Mouse (Mus musculus) C2C12 (cell line): ENCODE measurements around the gene Hes2. TPM values are rescaled to one million over a fixed set of nuclear protein-coding genes. Genes with fewer than 3 reads are reported as not detected.

ENCODE experiments used
- H3K27me3 ChIP-seq: one replicate; pipeline ENCODE4 v1.6.1; 2011; ENCODE audit not compliant: control insufficient read depth, insufficient read depth, insufficient read length
- H3K36me3 ChIP-seq: one replicate; pipeline ENCODE4 v1.6.1; 2011; ENCODE audit not compliant: control insufficient read depth, insufficient read depth
- H3K4me3 ChIP-seq: one replicate; pipeline ENCODE4 v1.5.1; 2011; ENCODE audit warnings: mild to moderate bottlenecking, control low read depth; ENCODE audit not compliant: poor library complexity, insufficient read depth, severe bottlenecking
- H3K79me2 ChIP-seq: one replicate; pipeline ENCODE4 v1.6.1; 2011; ENCODE audit not compliant: control insufficient read depth, insufficient read depth
- H3K79me3 ChIP-seq: one replicate; pipeline ENCODE4 v1.6.1; 2011; ENCODE audit warnings: low read depth, control low read depth
- H3ac ChIP-seq: one replicate; pipeline ENCODE3; 2011; ENCODE audit warnings: low read depth; ENCODE audit not compliant: control insufficient read depth, insufficient read length
- CEBPB ChIP-seq: IDR thresholded peaks from one replicate; pipeline ENCODE4 v1.6.1; 2011; ENCODE audit warnings: low read depth, mild to moderate bottlenecking, control low read depth, moderate library complexity
- CTCF ChIP-seq: IDR thresholded peaks from one replicate; pipeline ENCODE4 v1.5.1; 2011; ENCODE audit not compliant: control insufficient read depth, insufficient read depth, insufficient read length
- FOSL1 ChIP-seq: IDR thresholded peaks from one replicate; pipeline ENCODE4 v1.8.0; 2011; ENCODE audit warnings: mild to moderate bottlenecking, low read length; ENCODE audit not compliant: poor library complexity, insufficient read depth, severe bottlenecking
- MAX ChIP-seq: IDR thresholded peaks from one replicate; pipeline ENCODE4 v1.6.1; 2011; ENCODE audit warnings: mild to moderate bottlenecking, control low read depth
- MYOD1 ChIP-seq: IDR thresholded peaks from one replicate; pipeline ENCODE4 v1.6.1; 2011; ENCODE audit warnings: low read depth; ENCODE audit not compliant: control insufficient read depth, insufficient read length
- MYOG ChIP-seq: IDR thresholded peaks from one replicate; pipeline ENCODE4 v1.6.1; 2011; ENCODE audit not compliant: control insufficient read depth, insufficient read length; ENCODE audit errors: extremely low read depth
- USF1 ChIP-seq: IDR thresholded peaks from one replicate; pipeline ENCODE4 v1.6.1; 2011; ENCODE audit warnings: low read depth, mild to moderate bottlenecking, control low read depth, moderate library complexity
- polyA plus RNA-seq: library from polyadenylated mRNA; unstranded; fragments of >200 nt; fragmentation: generic; extraction: Trizol; gene quantifications from one replicate; pipeline ENCODE4 v1.2.1, GENCODE M21; 2012; ENCODE audit warnings: missing spikeins

Hes2 gene
- polyA plus RNA-seq, 1 experiment, result not detected

DNA sequence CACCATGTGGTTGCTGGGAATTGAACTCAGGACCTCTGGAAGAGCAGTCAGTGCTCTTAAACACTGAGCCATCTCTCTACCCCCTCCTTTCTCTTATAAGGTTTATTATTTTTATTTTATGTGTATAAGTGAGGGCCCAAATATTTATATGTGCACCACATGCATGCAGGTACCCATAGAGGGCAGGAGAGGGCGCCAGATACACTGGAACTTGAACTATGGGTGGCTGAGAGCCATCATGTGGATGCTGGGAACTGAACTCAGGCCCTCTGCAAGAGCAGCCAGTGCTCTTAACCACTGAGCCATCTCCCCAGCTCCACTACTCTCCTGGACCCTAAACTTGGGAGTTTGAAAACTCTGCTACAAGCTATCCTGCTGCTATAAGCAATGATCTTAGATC is 15.0 kb upstream of the Hes2 start:
- H3K27me3 ChIP-seq, result peaks cover 45% of the 10 kb centered on the region
- no peaks in the 10 kb centered on the region for H3K36me3 ChIP-seq
- H3K79me2 ChIP-seq, result no peaks in the 10 kb centered on the region
- no peak overlapping the region for H3ac ChIP-seq
- no peaks in the 10 kb centered on the region for H3K79me3 ChIP-seq
- no peak overlapping the region for H3K4me3 ChIP-seq
- no peak for TF ChIP-seq CEBPB
- no peak for TF ChIP-seq FOSL1
- no peak for TF ChIP-seq MAX
- TF ChIP-seq MYOG, result no peak
- no peak for TF ChIP-seq USF1
- TF ChIP-seq CTCF, result no peak
- no peak for TF ChIP-seq MYOD1

DNA sequence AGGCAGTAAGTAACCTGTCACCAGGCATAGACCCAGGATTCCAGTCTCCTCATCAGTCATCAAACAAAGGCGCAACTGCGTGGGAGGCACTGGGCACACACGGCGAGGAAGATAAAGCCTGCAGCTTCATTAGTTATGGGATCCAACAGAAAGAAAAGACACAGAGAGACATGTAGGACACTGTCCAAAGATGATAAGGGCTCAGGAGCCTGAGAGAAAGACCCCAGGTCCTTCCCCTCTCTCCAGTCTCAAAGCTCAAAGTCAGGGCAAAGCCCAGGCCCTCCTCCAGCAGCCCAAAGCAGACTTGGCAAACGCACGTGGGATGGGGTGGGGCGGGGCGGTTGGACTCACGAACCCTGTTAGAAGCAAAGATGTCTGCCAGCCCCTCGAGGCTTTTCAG is 13.2 kb upstream of the Hes2 start:
- TF ChIP-seq CEBPB (no peak), MYOG (no peak), CTCF (no peak), USF1 (no peak), FOSL1 (no peak), MYOD1 (no peak), MAX (no peak)
- no peaks in the 10 kb centered on the region for H3K36me3 ChIP-seq
- H3K79me2 ChIP-seq, result no peaks in the 10 kb centered on the region
- H3ac ChIP-seq, result no peak overlapping the region
- no peaks in the 10 kb centered on the region for H3K79me3 ChIP-seq
- no peak overlapping the region for H3K4me3 ChIP-seq
- peaks cover 63% of the 10 kb centered on the region for H3K27me3 ChIP-seq

DNA sequence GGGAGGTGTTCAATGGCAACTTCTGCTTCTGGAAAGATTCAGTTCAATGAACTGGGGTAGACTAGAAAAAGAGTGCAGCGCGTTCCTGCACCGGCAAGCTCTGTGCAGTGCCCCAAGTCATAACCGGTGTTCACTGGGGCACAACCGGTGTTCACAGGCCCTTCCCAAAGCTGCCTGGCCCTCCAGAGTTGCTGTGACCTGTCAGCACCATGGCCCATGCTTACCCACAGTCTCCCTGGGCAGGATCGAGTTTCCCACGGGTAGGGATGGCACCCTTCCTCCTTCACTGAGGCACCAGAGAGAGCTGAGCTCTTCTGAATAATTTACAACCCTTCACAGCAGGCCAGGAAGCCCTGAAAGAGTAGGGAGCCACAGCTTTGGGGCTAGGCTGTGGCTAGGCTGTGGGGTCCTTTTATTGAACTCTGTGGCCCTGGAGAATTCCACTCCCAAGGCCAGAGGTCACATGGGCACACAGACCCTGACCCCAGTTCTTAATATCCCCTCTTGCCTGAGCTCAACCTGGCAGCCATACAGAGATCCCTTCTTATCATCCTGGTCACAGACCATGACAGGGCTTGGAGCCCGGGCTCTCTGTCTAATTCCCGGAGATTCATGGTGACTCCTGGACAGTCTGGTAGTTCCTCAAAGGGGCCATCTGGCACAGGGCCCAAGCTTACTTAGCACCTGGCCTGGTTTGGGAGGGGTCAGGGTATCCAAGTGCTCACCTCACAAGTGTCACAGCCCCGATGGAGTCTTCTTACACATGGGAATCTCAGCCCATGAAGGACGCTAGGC is 12.4 kb upstream of the Hes2 start:
- H3K79me3 ChIP-seq, result no peaks in the 10 kb centered on the region
- H3K27me3 ChIP-seq, result peaks cover 63% of the 10 kb centered on the region
- H3ac ChIP-seq, result no peak overlapping the region
- H3K4me3 ChIP-seq, result no peak overlapping the region
- H3K79me2 ChIP-seq, result no peaks in the 10 kb centered on the region
- H3K36me3 ChIP-seq, result no peaks in the 10 kb centered on the region
- TF ChIP-seq FOSL1 (no peak), MYOD1 (no peak), MYOG (no peak)

DNA sequence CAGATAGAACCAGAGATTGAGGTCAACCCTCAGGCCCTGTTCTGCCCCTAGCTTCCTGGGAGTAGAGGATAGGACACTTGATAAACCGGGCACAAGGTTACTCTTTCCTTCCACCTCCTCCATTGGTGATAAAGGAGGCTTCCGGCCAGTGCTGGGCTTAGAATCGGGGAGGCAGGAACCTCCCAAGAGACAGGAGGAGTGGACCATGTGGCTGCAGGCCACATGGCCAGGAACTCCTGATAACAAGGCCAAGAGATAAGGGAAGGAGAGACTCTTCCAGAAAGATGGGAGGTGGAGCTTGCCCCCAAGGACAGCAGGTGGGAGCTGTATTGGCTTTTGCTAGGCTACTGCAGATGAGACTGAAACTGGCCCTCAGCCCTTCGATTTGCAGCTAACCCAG is 8.1 kb upstream of the Hes2 start:
- H3K4me3 ChIP-seq, result no peak overlapping the region
- H3K36me3 ChIP-seq, result no peaks in the 10 kb centered on the region
- no peak overlapping the region for H3ac ChIP-seq
- peaks cover 55% of the 10 kb centered on the region for H3K27me3 ChIP-seq
- no peaks in the 10 kb centered on the region for H3K79me3 ChIP-seq
- no peaks in the 10 kb centered on the region for H3K79me2 ChIP-seq
- TF ChIP-seq CTCF, result no peak
- no peak for TF ChIP-seq USF1
- TF ChIP-seq MYOD1, result no peak
- TF ChIP-seq MYOG, result no peak
- TF ChIP-seq MAX, result no peak
- TF ChIP-seq FOSL1, result no peak

DNA sequence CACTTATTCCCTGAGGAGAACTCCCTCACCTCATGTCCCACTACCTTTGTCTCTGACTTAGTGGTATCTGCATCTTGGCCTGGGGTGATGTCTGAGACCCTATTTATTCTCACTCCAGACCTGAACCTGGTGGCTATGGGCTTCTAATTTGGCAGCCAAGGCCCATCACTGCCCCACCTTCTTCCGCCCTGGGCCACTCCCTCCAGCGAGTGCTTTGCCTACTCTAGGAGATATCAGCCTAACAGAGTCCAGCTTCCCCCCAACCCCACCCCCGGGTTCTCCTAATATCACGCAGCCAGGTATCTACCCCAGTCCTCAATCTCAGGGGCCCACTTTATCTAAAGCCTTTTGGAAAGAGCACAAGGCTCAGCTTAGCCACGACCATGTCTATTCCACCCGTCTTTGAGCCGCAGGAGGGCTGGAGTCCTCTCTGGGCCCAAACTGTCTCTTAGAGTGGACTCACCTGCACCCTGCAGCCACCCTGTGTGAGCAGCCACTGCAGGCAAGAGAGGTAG is 7.2 kb upstream of the Hes2 start:
- H3ac ChIP-seq, result no peak overlapping the region
- H3K79me2 ChIP-seq, result no peaks in the 10 kb centered on the region
- peaks cover 49% of the 10 kb centered on the region for H3K27me3 ChIP-seq
- H3K4me3 ChIP-seq, result no peak overlapping the region
- H3K36me3 ChIP-seq, result no peaks in the 10 kb centered on the region
- H3K79me3 ChIP-seq, result no peaks in the 10 kb centered on the region
- TF ChIP-seq MYOD1 (no peak), USF1 (no peak), MYOG (no peak), CEBPB (no peak), FOSL1 (no peak), CTCF (no peak), MAX (no peak)

DNA sequence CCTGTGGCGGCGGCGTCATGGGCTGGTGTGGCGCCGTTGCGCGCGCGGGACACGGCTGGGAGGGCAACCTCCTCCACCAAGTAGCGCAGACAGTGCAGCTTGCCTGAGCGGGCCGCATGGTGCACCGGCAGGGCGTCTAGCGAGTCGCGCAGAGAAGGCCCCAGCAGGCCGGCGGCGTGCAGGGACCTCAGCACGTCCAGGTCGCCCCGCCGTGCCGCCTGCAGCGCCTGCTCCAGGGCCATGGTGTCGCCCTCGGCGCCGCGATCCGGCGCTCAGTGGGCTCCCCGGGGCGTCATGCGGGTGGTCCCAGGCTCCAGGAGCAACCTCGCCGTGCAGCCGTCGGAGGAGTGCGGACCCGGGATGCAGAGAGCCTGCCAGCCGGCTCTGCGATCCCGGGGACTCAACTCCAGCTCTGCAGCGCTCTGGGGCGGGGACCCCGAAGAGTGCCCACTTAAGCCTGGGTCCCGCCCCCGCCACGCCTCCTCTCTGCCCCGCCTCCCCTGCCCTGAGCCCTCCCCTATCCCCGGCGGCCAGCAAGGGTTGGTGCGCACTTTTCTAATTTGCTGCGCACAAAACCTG is 6.6 kb upstream of the Hes2 start, which contains the start of gene Espn:
Gene Espn (minus strand): TSS at position 406 of the 579 bp plus-strand sequence.
- no peak within 1 kb of the TSS for H3K4me3 ChIP-seq
- no peaks in the 10 kb centered on the region for H3K36me3 ChIP-seq
- no peak within 1 kb of the TSS for H3ac ChIP-seq
- H3K79me3 ChIP-seq, result no peaks in the 10 kb centered on the region
- peaks cover 51% of the 10 kb centered on the region for H3K27me3 ChIP-seq
- no peak for TF ChIP-seq USF1
- TF ChIP-seq CTCF, result no peak
- no peak for TF ChIP-seq MYOG
- H3K79me2 ChIP-seq, result no peaks in the 10 kb centered on the region
